Mouse (Mus musculus) frontal cortex, adult 2 months (tissue): ENCODE results near the gene Trim12a. TPM values are rescaled to one million over a fixed set of nuclear protein-coding genes. Genes with fewer than 3 reads are reported as not detected.

ENCODE experiments used
- polyA plus RNA-seq: library from polyadenylated mRNA; depleted of rRNA; stranded (reverse); fragments of >200 nt; gene quantifications from 2 replicates; pipeline ENCODE4 v1.2.3, GENCODE M21; 2012; rRNA removed

The Trim12a gene
- polyA plus RNA-seq, 1 experiment = 6.0 TPM

Other genes with a start within 250 kb of the Trim12a start
- gene Olfr644, start 243.6 kb downstream of the Trim12a start, polyA plus RNA-seq = 0.02 TPM in 1 of 2 replicates, not detected in the other
- not detected in 2 replicates for gene Olfr645, start 230.0 kb downstream of the Trim12a start, polyA plus RNA-seq
- not detected in 2 replicates for gene Olfr646, start 210.6 kb downstream of the Trim12a start, polyA plus RNA-seq
- gene Ubqln5, start 185.6 kb downstream of the Trim12a start, polyA plus RNA-seq = not detected in 2 replicates
- gene Olfr643, start 178.1 kb downstream of the Trim12a start, polyA plus RNA-seq = not detected in 2 replicates
- not detected in 2 replicates for gene Ubqln3, start 172.2 kb downstream of the Trim12a start, polyA plus RNA-seq
- not detected in 2 replicates for gene Ubqlnl, start 164.9 kb downstream of the Trim12a start, polyA plus RNA-seq
- gene Olfm5, start 150.6 kb downstream of the Trim12a start, polyA plus RNA-seq = 0.06 and 0.82 TPM in 2 replicates
- gene Olfr648, start 132.1 kb downstream of the Trim12a start, polyA plus RNA-seq = 0.08 and 0.16 TPM in 2 replicates
- 0.23 TPM in 1 of 2 replicates, not detected in the other for gene Olfr649, start 119.5 kb downstream of the Trim12a start, polyA plus RNA-seq
- 0.56 and 1.0 TPM in 2 replicates for gene Trim6, start 96.7 kb downstream of the Trim12a start, polyA plus RNA-seq
- 4.0 and 4.1 TPM in 2 replicates for gene Trim34a, start 71.0 kb downstream of the Trim12a start, polyA plus RNA-seq
- gene Trim5, start 27.4 kb downstream of the Trim12a start, polyA plus RNA-seq = 0.65 and 0.72 TPM in 2 replicates
- 0.04 TPM in 1 of 2 replicates, not detected in the other for gene Trim34b, start 14.0 kb upstream of the Trim12a start, polyA plus RNA-seq
- 2.1 and 2.8 TPM in 2 replicates for gene Trim12c, start 37.9 kb upstream of the Trim12a start, polyA plus RNA-seq
- gene Trim30b, start 54.4 kb upstream of the Trim12a start, polyA plus RNA-seq = 0.12 and 0.27 TPM in 2 replicates
- 0.04 TPM in 1 of 2 replicates, not detected in the other for gene Trim30c, start 85.4 kb upstream of the Trim12a start, polyA plus RNA-seq
- gene Trim30a, start 149.7 kb upstream of the Trim12a start, polyA plus RNA-seq = 2.6 and 2.8 TPM in 2 replicates
- 1.6 and 1.8 TPM in 2 replicates for gene Trim30d, start 192.4 kb upstream of the Trim12a start, polyA plus RNA-seq
- gene Olfr651, start 234.7 kb upstream of the Trim12a start, polyA plus RNA-seq = not detected in 2 replicates
- gene Olfr652, start 245.4 kb upstream of the Trim12a start, polyA plus RNA-seq = not detected in 2 replicates